Mouse (Mus musculus): Measurements from ENCODE around the gene Sec61a1.

- TF ChIP-seq CTCF (IDR thresholded peaks at IDR 0.05; ENCODE audit: low read depth, low read length) (no peak), POLR2A (IDR thresholded peaks at IDR 0.05; ENCODE audit: borderline replicate concordance, low read depth, low read length) (no peak)
Observed at GRCm38 (mm10) chr6:88558076-88558475, 39.4 kb upstream of the Sec61a1 start.
